Mouse (Mus musculus) heart, embryonic 13.5 days (tissue): ENCODE measurements around the gene Glyr1. TPM values are rescaled to one million over a fixed set of nuclear protein-coding genes. Genes with fewer than 3 reads are reported as not detected.

Source experiments
- ATAC-seq: fragments of 200-750 bp; cut with Nextera tagmentation; 2 replicates; pipeline ENCODE4 v1.8.0; 2017; ENCODE audit warnings: moderate TSS enrichment; ENCODE audit not compliant: insufficient number of reproducible peaks, low FRiP score, low TSS enrichment; ENCODE audit errors: extremely low read depth
- H3K27ac ChIP-seq: fragments of 300-500 bp; sonication (generic); replicated peaks from 2 replicates; pipeline ENCODE4 v1.5.1; 2015; ENCODE audit warnings: moderate library complexity, mild to moderate bottlenecking, inconsistent platforms
- H3K27me3 ChIP-seq: fragments of 300-500 bp; sonication (generic); replicated peaks from 2 replicates; pipeline ENCODE4 v1.6.1; 2015; ENCODE audit warnings: mild to moderate bottlenecking, inconsistent platforms
- H3K36me3 ChIP-seq: fragments of 300-500 bp; sonication (generic); 2 replicates; pipeline ENCODE4 v1.6.1; 2015; ENCODE audit warnings: mild to moderate bottlenecking, inconsistent platforms
- H3K4me1 ChIP-seq: fragments of 300-500 bp; sonication (generic); 2 replicates; pipeline ENCODE4 v1.6.1; 2015; ENCODE audit warnings: inconsistent platforms
- H3K4me2 ChIP-seq: fragments of 300-500 bp; sonication (generic); 2 replicates; pipeline ENCODE4 v1.6.1; 2015; ENCODE audit warnings: inconsistent platforms, mild to moderate bottlenecking, moderate library complexity
- H3K4me3 ChIP-seq: fragments of 300-500 bp; sonication (generic); 2 replicates; pipeline ENCODE4 v1.5.1; 2015; ENCODE audit warnings: moderate library complexity, mild to moderate bottlenecking, inconsistent platforms
- H3K9ac ChIP-seq: fragments of 300-500 bp; sonication (generic); 2 replicates; pipeline ENCODE4 v1.6.1; 2015; ENCODE audit warnings: inconsistent platforms, mild to moderate bottlenecking, moderate library complexity
- H3K9me3 ChIP-seq: fragments of 300-500 bp; sonication (generic); 2 replicates; pipeline ENCODE4 v1.6.1; 2016; ENCODE audit warnings: inconsistent platforms
- WGBS: fragments of 180-500 bp; shearing (Covaris S2); methylation state at CpG from one replicate; pipeline ENCODE4 v1.1.7; 2015; ENCODE audit warnings: mixed read lengths; 5-methylcytosine and 5-hydroxymethylcytosine counted together
- polyA plus RNA-seq: library from polyadenylated mRNA; unstranded; fragments of >200 nt; fragmentation: Nextera tagmentation; extraction: Ambion mirVana; gene quantifications from 2 replicates; pipeline ENCODE4 v1.2.1, GENCODE M21; 2015

Gene Glyr1
- polyA plus RNA-seq, 1 experiment from 2014 or later = 88.7 TPM

DNA sequence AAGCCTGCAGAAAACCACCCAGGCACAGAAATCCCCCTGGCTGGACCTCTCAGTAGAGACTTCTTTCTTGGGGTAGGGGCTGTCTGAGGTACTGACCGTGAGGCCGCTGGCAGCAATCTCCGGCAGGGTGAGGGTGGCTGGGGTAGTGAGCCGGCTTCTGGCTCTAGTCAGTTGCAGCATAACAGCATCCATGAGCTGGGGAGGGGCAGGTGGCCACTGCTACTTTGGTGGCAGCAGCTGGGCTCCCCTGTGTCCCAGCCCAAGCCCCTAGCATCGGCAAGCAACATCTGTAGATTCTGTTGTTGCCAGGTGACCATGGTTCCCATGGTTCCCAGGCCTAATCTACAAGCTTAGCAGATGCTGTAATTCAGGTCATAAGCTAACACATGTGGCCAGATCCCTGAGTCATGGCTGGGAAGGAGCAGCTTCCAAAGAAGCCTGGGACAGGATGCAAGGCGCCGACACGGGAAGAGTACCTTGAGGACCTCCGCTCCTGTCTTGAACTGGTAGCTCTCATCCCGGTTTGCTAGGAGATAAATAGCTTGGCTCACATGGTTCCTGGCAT, 39.2 kb downstream of the Glyr1 start:
- WGBS = 84% methylated on average over 10 of the region's 10 CpGs
- H3K36me3 ChIP-seq = peaks cover 28% of the 10 kb centered on the region
- no peaks in the 10 kb centered on the region for H3K27me3 ChIP-seq
- no peaks in the 10 kb centered on the region for H3K9me3 ChIP-seq
- no peak overlapping the region for H3K4me2 ChIP-seq
- ATAC-seq = no peak
- no peak overlapping the region for H3K9ac ChIP-seq
- H3K27ac ChIP-seq = no peak overlapping the region
- no peak overlapping the region for H3K4me3 ChIP-seq
- H3K4me1 ChIP-seq = peaks cover 27% of the 10 kb centered on the region

DNA sequence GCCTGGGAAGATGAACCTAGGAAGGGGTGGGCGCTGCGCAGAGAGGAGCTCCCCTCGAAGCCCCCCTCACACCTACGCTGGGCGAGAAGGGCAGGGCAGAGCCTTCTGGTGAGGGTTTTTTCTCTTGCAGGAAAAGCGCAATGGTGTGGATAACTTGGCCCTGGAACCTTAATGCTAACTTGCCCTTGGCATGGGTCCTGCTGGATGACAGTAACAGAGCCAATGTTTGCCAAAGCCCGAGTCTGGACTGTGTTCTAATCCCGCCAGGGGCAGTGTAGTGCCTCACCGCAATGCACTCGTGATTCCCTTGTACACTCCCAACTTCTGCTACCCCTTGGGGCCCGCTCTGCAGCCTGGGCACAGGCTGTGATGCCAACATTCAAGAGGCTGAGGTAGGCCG, 41.6 kb downstream of the Glyr1 start:
- H3K4me3 ChIP-seq = no peak overlapping the region
- H3K27me3 ChIP-seq = no peaks in the 10 kb centered on the region
- H3K36me3 ChIP-seq = peaks cover 16% of the 10 kb centered on the region; the same call in 1 of the 2 replicates
- H3K9me3 ChIP-seq = no peaks in the 10 kb centered on the region
- 81% methylated on average over 12 of the region's 12 CpGs for WGBS
- peaks cover 27% of the 10 kb centered on the region for H3K4me1 ChIP-seq
- no peak overlapping the region for H3K27ac ChIP-seq
- no peak overlapping the region for H3K9ac ChIP-seq
- no peak for ATAC-seq
- no peak overlapping the region for H3K4me2 ChIP-seq

DNA sequence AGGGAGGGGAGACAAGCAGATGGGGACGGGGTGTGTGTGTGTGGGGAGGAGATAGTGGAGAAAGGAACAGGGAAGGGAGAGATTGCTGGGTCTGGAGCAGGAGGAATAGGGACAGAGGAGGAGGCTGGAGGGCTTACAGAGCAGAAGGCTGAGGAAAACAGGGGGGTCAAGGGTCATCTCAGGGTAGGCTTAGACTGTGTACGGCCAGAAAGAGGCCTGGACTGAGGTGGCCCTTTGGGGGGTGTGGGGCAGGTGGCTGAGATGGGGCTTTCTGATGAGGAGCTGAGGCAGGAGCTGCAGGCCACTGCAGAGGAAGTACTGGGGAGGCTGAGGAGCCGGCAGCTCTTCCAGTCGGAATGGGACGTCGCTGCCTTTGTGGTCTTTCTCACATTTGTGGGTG, 42.2 kb downstream of the Glyr1 start:
- no peak for ATAC-seq
- Histone ChIP-seq H3K4me1 (peaks cover 22% of the 10 kb centered on the region), H3K4me2 (0 out of 2 replicates have a peak overlapping the region, but pooled peaks have one; percentile 16), H3K36me3 (peaks cover 16% of the 10 kb centered on the region; the same call in 1 of the 2 replicates), H3K27ac (no peak overlapping the region), H3K9ac (0 out of 2 replicates have a peak overlapping the region, but pooled peaks have one; percentile 2), H3K4me3 (no peak overlapping the region), H3K27me3 (no peaks in the 10 kb centered on the region), H3K9me3 (no peaks in the 10 kb centered on the region)
- 35% methylated on average over 6 of the region's 6 CpGs for WGBS

DNA sequence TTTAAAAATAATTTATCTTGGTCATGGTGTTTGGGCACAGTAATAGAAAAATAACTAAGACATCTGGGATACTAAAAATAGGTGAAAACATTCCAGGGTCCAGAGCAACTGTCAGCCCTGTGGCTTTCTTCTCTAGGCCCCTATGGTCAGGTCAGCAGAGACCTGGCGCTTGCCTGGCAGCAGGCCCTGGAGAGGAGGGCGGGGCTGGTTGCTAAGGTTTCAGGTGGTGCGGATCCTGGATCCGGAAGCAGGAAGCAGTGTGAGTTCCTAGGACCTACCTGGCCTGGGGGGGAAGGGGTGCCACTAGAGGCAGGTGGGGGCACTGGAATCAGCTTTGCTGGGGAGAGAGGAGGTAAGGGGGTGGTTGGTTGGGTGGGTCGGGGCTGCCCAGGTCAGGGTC, 42.6 kb downstream of the Glyr1 start, which contains the start of gene Smim22:
Gene Smim22 (plus strand): TSS at position 222 of the 400 bp plus-strand sequence.
- ATAC-seq = no peak
- 31% methylated on average over 5 of the region's 5 CpGs for WGBS
- H3K27me3 ChIP-seq = no peaks in the 10 kb centered on the region
- H3K4me1 ChIP-seq = peaks cover 18% of the 10 kb centered on the region
- H3K4me2 ChIP-seq = 0 out of 2 replicates have a peak within 1 kb of the TSS, but pooled peaks have one; percentile 16
- peaks cover 16% of the 10 kb centered on the region; the same call in 1 of the 2 replicates for H3K36me3 ChIP-seq
- H3K4me3 ChIP-seq = no peak within 1 kb of the TSS
- 0 out of 2 replicates have a peak within 1 kb of the TSS, but pooled peaks have one; percentile 2 for H3K9ac ChIP-seq
- H3K9me3 ChIP-seq = no peaks in the 10 kb centered on the region
- no peak within 1 kb of the TSS for H3K27ac ChIP-seq

DNA sequence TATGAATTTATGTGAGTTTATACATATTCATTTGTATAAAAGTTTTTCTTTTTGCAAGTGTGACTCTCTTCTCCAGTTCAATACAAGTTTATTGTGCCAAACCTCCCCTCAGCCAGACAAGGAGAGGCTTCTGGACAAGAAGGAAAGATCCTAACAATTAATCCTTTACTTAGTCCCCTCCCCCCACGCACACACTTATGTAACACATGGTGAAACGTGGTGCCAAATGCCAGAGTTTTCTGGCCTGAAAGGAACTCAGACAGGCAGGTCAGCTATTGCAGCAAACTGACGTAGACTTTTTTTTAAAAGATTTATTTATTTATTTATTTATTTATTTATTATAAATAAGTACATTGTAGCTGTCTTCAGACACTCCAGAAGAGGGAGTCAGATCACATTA, 49.1 kb downstream of the Glyr1 start:
- WGBS = 67% methylated on average over 3 of the region's 3 CpGs
- no peak overlapping the region for H3K9ac ChIP-seq

DNA sequence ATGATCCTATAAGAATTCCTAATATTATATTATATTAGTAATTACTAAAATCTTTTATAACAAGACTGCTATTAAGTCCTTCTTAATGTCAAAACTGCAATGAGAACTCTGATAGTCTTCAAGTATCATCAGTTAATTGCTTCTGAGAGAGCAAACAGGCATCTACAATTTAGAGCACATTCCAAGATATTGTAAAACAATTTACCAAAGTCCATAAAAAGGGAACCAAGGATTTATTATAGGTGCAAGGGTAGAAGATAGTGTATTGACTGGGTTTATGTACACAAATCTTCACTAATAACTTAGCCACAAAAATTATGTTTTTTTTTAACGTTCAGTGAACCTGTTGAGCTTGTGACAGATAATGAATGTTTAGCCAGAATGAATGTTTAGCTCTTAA, 50.7 kb downstream of the Glyr1 start:
- Histone ChIP-seq H3K4me1 (peaks cover 8% of the 10 kb centered on the region), H3K27me3 (no peaks in the 10 kb centered on the region), H3K36me3 (no peaks in the 10 kb centered on the region), H3K9me3 (no peaks in the 10 kb centered on the region), H3K27ac (no peak overlapping the region), H3K4me2 (no peak overlapping the region), H3K9ac (no peak overlapping the region), H3K4me3 (no peak overlapping the region)
- ATAC-seq = no peak
- 77% methylated on average over 1 of the region's 1 CpGs for WGBS

More for the DNA sequence above, 49.1 kb downstream of the Glyr1 start:
- no peaks in the 10 kb centered on the region for H3K27me3 ChIP-seq
- no peaks in the 10 kb centered on the region for H3K9me3 ChIP-seq
- H3K4me3 ChIP-seq = no peak overlapping the region
- H3K4me1 ChIP-seq = peaks cover 8% of the 10 kb centered on the region
- ATAC-seq = no peak
- H3K27ac ChIP-seq = no peak overlapping the region
- H3K4me2 ChIP-seq = no peak overlapping the region
- no peaks in the 10 kb centered on the region for H3K36me3 ChIP-seq

DNA sequence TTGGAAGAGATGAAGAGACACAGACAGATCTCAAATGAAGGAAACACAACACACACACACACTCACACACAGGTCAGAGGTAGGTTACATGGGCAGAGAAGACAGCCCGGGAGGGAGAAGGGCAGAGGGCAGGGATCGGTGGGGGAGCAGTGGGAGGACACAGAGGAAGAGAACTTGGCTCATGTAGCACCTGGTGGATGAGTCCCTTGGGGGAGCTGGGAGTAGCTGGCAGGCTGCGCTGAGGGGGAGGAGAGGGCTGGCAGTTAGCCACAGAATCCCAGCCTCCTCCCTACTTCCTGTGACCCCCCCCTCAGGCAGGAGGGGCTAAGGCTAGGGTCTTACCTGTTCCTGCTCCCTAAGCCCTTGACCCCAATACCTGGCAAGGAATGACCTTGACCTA, 52.1 kb downstream of the Glyr1 start, which contains the start of gene Sept12:
Gene Sept12 (minus strand): TSS at position 300 of the 400 bp plus-strand sequence.
- H3K4me2 ChIP-seq = no peak within 1 kb of the TSS
- H3K9me3 ChIP-seq = no peaks in the 10 kb centered on the region
- H3K4me1 ChIP-seq = peaks cover 8% of the 10 kb centered on the region
- no peak within 1 kb of the TSS for H3K4me3 ChIP-seq
- no peak within 1 kb of the TSS for H3K9ac ChIP-seq
- H3K27me3 ChIP-seq = no peaks in the 10 kb centered on the region
- H3K36me3 ChIP-seq = no peaks in the 10 kb centered on the region
- ATAC-seq = no peak
- H3K27ac ChIP-seq = no peak within 1 kb of the TSS
- WGBS = 37% methylated on average over 3 of the region's 3 CpGs

DNA sequence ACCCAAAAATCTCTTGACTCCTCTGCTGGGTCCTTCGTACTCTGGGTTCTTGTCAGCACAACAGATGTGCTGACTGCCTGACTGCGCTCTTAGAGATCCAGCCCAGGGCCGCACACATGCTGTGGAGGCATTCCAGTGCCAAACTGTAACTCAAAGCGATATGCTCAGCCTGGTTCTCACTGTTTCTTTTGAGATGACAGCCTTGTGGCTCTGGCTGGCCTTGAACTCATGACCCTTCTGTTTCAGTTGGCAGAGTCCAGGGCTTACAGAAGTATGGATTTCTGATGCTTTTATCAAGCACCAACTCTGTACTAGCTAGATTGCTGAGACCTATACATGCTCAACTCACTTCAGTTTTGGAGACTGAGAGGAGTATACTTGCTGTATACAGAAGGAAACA, 56.4 kb downstream of the Glyr1 start:
- H3K9ac ChIP-seq = no peak overlapping the region
- H3K27ac ChIP-seq = no peak overlapping the region
- no peak for ATAC-seq
- WGBS = 79% methylated on average over 4 of the region's 4 CpGs
- H3K36me3 ChIP-seq = no peaks in the 10 kb centered on the region
- peaks cover 8% of the 10 kb centered on the region for H3K4me1 ChIP-seq
- H3K9me3 ChIP-seq = no peaks in the 10 kb centered on the region
- H3K4me3 ChIP-seq = no peak overlapping the region
- H3K27me3 ChIP-seq = no peaks in the 10 kb centered on the region
- H3K4me2 ChIP-seq = no peak overlapping the region

DNA sequence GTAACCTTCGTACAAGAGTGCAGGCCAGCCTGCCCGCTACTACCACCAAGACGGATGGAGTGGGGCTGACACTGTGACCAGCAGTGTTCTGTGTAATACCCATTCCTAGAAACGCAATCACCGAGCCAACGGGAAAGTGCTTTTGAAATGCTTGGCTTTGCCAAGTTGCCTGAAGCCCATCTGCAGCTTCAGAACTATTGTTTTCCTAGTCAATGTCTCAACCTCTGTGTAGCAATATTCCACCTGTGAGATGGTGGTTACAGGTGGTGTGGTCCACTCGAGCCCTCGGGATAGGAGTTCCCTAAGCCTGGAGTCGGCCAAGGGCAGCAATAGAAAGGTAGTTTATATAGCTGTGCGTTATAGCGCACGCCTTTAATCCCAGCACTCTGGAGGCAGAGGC, 64.9 kb downstream of the Glyr1 start:
- no peak overlapping the region for H3K4me2 ChIP-seq
- no peak for ATAC-seq
- no peaks in the 10 kb centered on the region for H3K9me3 ChIP-seq
- no peak overlapping the region for H3K4me3 ChIP-seq
- no peaks in the 10 kb centered on the region for H3K36me3 ChIP-seq
- no peak overlapping the region for H3K9ac ChIP-seq
- WGBS = 85% methylated on average over 12 of the region's 12 CpGs
- peaks cover 1% of the 10 kb centered on the region; the same call in 1 of the 2 replicates for H3K4me1 ChIP-seq
- H3K27ac ChIP-seq = no peak overlapping the region
- H3K27me3 ChIP-seq = no peaks in the 10 kb centered on the region

DNA sequence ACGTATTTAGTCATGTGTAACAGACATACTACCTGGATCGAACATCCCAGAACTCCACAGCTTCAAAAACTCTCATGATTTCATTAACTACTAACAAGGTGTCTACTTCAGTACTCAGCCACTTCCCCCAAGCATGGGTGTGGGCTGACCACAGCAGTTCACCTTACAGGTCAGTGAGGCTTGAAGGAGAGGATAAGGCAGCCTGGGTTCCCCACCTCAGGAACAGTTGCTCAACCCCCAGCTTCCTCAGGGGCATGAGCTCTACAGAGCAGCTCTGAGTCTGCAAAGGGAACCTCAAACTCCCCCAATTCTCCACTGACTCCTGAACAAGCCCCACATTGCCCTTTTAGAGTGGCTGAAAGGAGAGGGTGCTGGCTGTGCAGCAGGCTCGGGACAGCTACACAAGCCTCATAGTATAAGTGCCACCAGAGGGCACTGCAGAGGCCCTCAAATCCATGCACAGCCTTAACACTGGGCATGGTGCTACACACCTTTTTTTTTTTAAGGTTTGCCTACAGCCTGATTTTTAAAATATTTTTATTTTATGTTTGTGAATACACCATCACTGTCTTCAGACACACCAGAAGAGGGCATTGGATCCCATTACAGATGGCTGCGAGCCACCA, 69.8 kb downstream of the Glyr1 start:
- H3K36me3 ChIP-seq = no peaks in the 10 kb centered on the region
- no peaks in the 10 kb centered on the region for H3K27me3 ChIP-seq
- no peak overlapping the region for H3K27ac ChIP-seq
- H3K4me2 ChIP-seq = no peak overlapping the region
- no peaks in the 10 kb centered on the region for H3K9me3 ChIP-seq
- peaks cover 19% of the 10 kb centered on the region for H3K4me1 ChIP-seq
- 75% methylated on average over 4 of the region's 4 CpGs for WGBS
- H3K9ac ChIP-seq = no peak overlapping the region
- no peak overlapping the region for H3K4me3 ChIP-seq
- ATAC-seq = no peak

DNA sequence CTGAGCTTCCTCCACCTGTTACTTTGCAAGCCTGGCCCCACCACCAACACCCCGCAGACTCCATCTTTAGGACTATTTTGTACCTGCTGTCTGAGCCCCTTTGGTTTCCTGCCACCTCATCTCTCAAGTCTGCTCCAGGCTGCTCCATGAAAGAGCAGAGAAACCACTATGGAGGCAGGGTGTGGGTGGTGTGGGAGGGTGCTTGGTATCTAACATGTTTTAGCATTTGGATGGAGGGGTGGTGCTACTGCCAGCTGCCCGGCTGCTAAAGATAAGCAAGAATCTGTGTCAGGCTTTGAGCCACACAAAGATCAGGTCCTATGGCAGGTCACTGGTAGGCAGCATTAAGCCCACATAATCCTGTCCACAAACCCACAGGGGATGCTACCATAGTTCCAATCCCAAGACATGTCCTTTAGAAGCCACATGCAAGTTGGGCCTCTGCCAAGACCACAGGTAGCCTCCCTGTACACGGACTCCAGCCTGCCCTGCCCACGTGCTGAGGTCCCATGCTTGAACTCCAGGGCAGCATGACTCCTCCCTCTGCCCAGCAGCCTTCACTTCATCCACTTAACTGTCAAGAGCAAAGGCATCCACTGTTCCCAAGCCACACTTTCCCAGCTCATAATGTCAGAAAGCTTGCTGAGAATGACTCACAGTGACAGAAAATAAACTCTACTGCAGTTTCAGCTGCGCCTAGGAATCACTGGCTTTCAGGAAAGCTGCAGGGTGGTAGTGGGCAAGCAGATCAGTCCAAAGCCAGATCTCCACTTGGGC, 71.2 kb downstream of the Glyr1 start:
- no peak overlapping the region for H3K9ac ChIP-seq
- no peak overlapping the region for H3K4me3 ChIP-seq
- H3K4me2 ChIP-seq = no peak overlapping the region; the same call in 1 of the 2 replicates
- H3K36me3 ChIP-seq = no peaks in the 10 kb centered on the region
- 38% methylated on average over 5 of the region's 5 CpGs for WGBS
- no peaks in the 10 kb centered on the region for H3K9me3 ChIP-seq
- ATAC-seq = 0 out of 2 replicates have a peak, but pooled peaks have one; percentile 35
- H3K27ac ChIP-seq = peak overlapping the region; percentile 83
- H3K4me1 ChIP-seq = peaks cover 19% of the 10 kb centered on the region
- no peaks in the 10 kb centered on the region for H3K27me3 ChIP-seq
